Mouse (Mus musculus): ENCODE measurements around the gene Retreg2. TPM values are rescaled to one million over a fixed set of nuclear protein-coding genes. Genes with fewer than 3 reads are reported as not detected.

Gene Retreg2
- total RNA-seq, 1 experiment = 27.1 TPM

DNA sequence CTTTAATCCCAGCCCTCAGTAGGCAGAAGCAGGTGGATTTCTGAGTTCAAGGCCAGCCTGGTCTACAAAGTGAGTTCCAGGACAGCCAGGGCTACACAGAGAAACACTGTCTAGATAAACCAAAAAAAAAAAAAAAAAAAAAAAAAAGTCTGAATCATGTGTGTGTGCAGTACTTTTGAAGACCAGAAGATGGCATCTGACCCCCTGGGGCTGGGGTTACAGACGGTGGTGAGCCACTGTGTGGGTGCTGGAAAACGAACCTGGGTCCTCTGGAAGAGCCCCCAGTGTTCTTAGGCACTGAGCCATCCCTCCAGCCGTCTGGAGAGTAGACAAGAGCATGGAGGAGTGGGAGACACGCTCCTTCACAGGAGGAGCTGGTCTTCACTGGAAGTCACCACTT lies 39.6 kb downstream of the Retreg2 start:
- peak; percentile 95 for TF ChIP-seq ZNF384 (IDR thresholded peaks at IDR 0.05; ENCODE audit: low read depth, low read length)
- no peak for TF ChIP-seq ZC3H11A (IDR thresholded peaks at IDR 0.05; ENCODE audit: borderline replicate concordance, low read depth, low read length)
- in situ Hi-C loops (cut with MboI; ENCODE audit: low sequenced_read_pairs in 2 of 2, unreplicated experiment in 2 of 2) = no loop called here

DNA sequence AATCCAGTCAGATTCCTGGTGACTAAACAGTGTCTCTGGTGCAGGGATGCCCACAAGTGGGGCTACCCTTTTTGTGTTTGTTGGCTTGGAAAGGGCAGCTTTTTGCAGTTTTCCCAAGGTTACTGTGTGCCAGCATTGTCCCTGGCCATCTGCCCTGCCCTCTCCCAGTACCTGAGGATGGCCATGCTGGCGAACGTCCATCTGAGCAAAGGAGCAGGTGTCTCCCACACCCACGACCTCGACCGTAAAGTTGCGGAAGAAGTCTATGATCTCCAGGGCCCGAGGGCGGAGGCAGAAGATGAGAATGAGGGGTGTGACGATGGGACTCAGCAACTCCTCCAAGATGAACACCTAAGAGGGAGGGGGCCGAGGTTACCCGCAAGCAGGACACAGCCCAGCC lies 42.9 kb downstream of the Retreg2 start:
- in situ Hi-C loops (cut with MboI; ENCODE audit: low sequenced_read_pairs in 2 of 2, unreplicated experiment in 2 of 2) = no loop called here
- Histone ChIP-seq H3K27ac (ENCODE audit: insufficient read depth, low read depth, low read length, poor library complexity, severe bottlenecking) (no peak overlapping the region), H3K4me1 (ENCODE audit: control insufficient read depth in 2 of 2, insufficient read depth in 2 of 2, low read length in 2 of 2, poor library complexity in 1 of 2) (peaks cover 2 to 4% of the 10 kb centered on the region in 2 experiments; a peak in 2 of 4 replicates), H3K36me3 (ENCODE audit: control insufficient read depth, insufficient read depth, low read length, poor library complexity, severe bottlenecking) (peaks cover 3% of the 10 kb centered on the region; the same call in 1 of the 2 replicates), H3K9ac (ENCODE audit: insufficient read depth, low read depth, low read length, poor library complexity, severe bottlenecking) (no peak overlapping the region), H3K4me3 (ENCODE audit: insufficient read depth in 1 of 2, low read depth in 1 of 2, low read length in 2 of 2, poor library complexity in 1 of 2, severe bottlenecking in 1 of 2) (peak overlapping the region in 1 of 2 experiments; percentile 6; a peak in 2 of 4 replicates), H3K9me3 (ENCODE audit: control insufficient read depth, insufficient read depth, low read depth, low read length) (no peaks in the 10 kb centered on the region)
- DNase-seq (ENCODE audit: low read depth, low spot score) = no peak
- TF ChIP-seq ZNF384 (IDR thresholded peaks at IDR 0.05; ENCODE audit: low read depth, low read length) (no peak), ZC3H11A (IDR thresholded peaks at IDR 0.05; ENCODE audit: borderline replicate concordance, low read depth, low read length) (no peak), MAFK (IDR thresholded peaks at IDR 0.05; ENCODE audit: insufficient read depth, low read depth, low read length) (no peak), HCFC1 (IDR thresholded peaks at IDR 0.05; ENCODE audit: borderline replicate concordance, insufficient read depth, low read length) (no peak), CHD2 (IDR thresholded peaks at IDR 0.05; ENCODE audit: low read depth, low read length) (no peak)

More for the DNA sequence above, 39.6 kb downstream of the Retreg2 start:
- H3K4me3 ChIP-seq (ENCODE audit: insufficient read depth in 1 of 2, low read depth in 1 of 2, low read length in 2 of 2, poor library complexity in 1 of 2, severe bottlenecking in 1 of 2) = no peak overlapping the region
- no peak overlapping the region for H3K9ac ChIP-seq (ENCODE audit: insufficient read depth, low read depth, low read length, poor library complexity, severe bottlenecking)
- no peak overlapping the region for H3K27ac ChIP-seq (ENCODE audit: insufficient read depth, low read depth, low read length, poor library complexity, severe bottlenecking)
- H3K36me3 ChIP-seq (ENCODE audit: control insufficient read depth, insufficient read depth, low read length, poor library complexity, severe bottlenecking) = peaks cover 3% of the 10 kb centered on the region; the same call in 1 of the 2 replicates
- DNase-seq (ENCODE audit: low read depth, low spot score) = no peak
- no peaks in the 10 kb centered on the region for H3K9me3 ChIP-seq (ENCODE audit: control insufficient read depth, insufficient read depth, low read depth, low read length)
- H3K4me1 ChIP-seq (ENCODE audit: control insufficient read depth in 2 of 2, insufficient read depth in 2 of 2, low read length in 2 of 2, poor library complexity in 1 of 2) = peaks cover 4 to 5% of the 10 kb centered on the region in 2 experiments; a peak in 2 of 4 replicates

DNA sequence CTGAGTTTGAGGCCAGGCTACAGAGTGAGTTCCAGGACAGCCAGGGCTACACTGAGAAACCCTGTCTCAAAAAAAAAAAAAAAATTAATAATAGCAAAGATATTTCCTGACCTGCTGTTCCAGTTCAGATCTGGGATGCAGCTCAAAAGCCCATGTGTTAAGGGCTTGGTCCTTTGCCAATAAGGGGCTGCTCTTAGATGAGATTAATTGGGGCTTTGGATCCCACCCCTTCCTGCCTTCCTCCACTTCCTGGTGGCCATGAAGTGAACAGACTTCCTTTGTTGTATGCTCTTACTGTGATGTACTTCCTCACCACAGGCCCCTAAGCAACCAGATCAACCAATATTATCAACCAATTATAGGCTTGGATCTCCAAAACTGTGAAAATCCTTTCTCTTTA lies 44.5 kb downstream of the Retreg2 start:
- no peak overlapping the region for H3K27ac ChIP-seq (ENCODE audit: insufficient read depth, low read depth, low read length, poor library complexity, severe bottlenecking)
- no peak overlapping the region for H3K4me3 ChIP-seq (ENCODE audit: insufficient read depth in 1 of 2, low read depth in 1 of 2, low read length in 2 of 2, poor library complexity in 1 of 2, severe bottlenecking in 1 of 2)
- no peak overlapping the region for H3K9ac ChIP-seq (ENCODE audit: insufficient read depth, low read depth, low read length, poor library complexity, severe bottlenecking)
- H3K4me1 ChIP-seq (ENCODE audit: control insufficient read depth in 2 of 2, insufficient read depth in 2 of 2, low read length in 2 of 2, poor library complexity in 1 of 2) = 0 out of 4 replicates have a peak, but pooled peaks cover 0 to 2% of the 10 kb centered on the region in 2 experiments
- DNase-seq (ENCODE audit: low read depth, low spot score) = no peak
- TF ChIP-seq MAFK (IDR thresholded peaks at IDR 0.05; ENCODE audit: insufficient read depth, low read depth, low read length) (no peak), HCFC1 (IDR thresholded peaks at IDR 0.05; ENCODE audit: borderline replicate concordance, insufficient read depth, low read length) (no peak), CHD2 (IDR thresholded peaks at IDR 0.05; ENCODE audit: low read depth, low read length) (no peak), ZNF384 (IDR thresholded peaks at IDR 0.05; ENCODE audit: low read depth, low read length) (no peak), ZC3H11A (IDR thresholded peaks at IDR 0.05; ENCODE audit: borderline replicate concordance, low read depth, low read length) (no peak)
- no peaks in the 10 kb centered on the region for H3K9me3 ChIP-seq (ENCODE audit: control insufficient read depth, insufficient read depth, low read depth, low read length)
- peaks cover 3% of the 10 kb centered on the region; the same call in 1 of the 2 replicates for H3K36me3 ChIP-seq (ENCODE audit: control insufficient read depth, insufficient read depth, low read length, poor library complexity, severe bottlenecking)
- in situ Hi-C loops (cut with MboI; ENCODE audit: low sequenced_read_pairs in 2 of 2, unreplicated experiment in 2 of 2) = no loop called here

GRCm38 (mm10) chr1:75187914-75188483 lies 45.4 kb downstream of the Retreg2 start:
- Histone ChIP-seq H3K4me3 (ENCODE audit: insufficient read depth in 1 of 2, low read depth in 1 of 2, low read length in 2 of 2, poor library complexity in 1 of 2, severe bottlenecking in 1 of 2) (no peak overlapping the region), H3K4me1 (ENCODE audit: control insufficient read depth in 2 of 2, insufficient read depth in 2 of 2, low read length in 2 of 2, poor library complexity in 1 of 2) (peaks cover 2 to 3% of the 10 kb centered on the region in 2 experiments; a peak in 1 of 4 replicates), H3K9ac (ENCODE audit: insufficient read depth, low read depth, low read length, poor library complexity, severe bottlenecking) (no peak overlapping the region), H3K27ac (ENCODE audit: insufficient read depth, low read depth, low read length, poor library complexity, severe bottlenecking) (no peak overlapping the region), H3K36me3 (ENCODE audit: control insufficient read depth, insufficient read depth, low read length, poor library complexity, severe bottlenecking) (peaks cover 3% of the 10 kb centered on the region; the same call in 1 of the 2 replicates), H3K9me3 (ENCODE audit: control insufficient read depth, insufficient read depth, low read depth, low read length) (no peaks in the 10 kb centered on the region)
- DNase-seq (ENCODE audit: low read depth, low spot score) = no peak
- TF ChIP-seq CHD2 (IDR thresholded peaks at IDR 0.05; ENCODE audit: low read depth, low read length) = no peak
- no peak for TF ChIP-seq ZNF384 (IDR thresholded peaks at IDR 0.05; ENCODE audit: low read depth, low read length)
- in situ Hi-C loops (cut with MboI; ENCODE audit: low sequenced_read_pairs in 2 of 2, unreplicated experiment in 2 of 2) = no loop called here

GRCm38 (mm10) chr1:75190577-75190976 lies 48.0 kb downstream of the Retreg2 start:
- in situ Hi-C loops (cut with MboI; ENCODE audit: low sequenced_read_pairs in 2 of 2, unreplicated experiment in 2 of 2) = no loop called here
- Histone ChIP-seq H3K9ac (ENCODE audit: insufficient read depth, low read depth, low read length, poor library complexity, severe bottlenecking) (no peak overlapping the region), H3K36me3 (ENCODE audit: control insufficient read depth, insufficient read depth, low read length, poor library complexity, severe bottlenecking) (peaks cover 2% of the 10 kb centered on the region), H3K27ac (ENCODE audit: insufficient read depth, low read depth, low read length, poor library complexity, severe bottlenecking) (no peak overlapping the region), H3K9me3 (ENCODE audit: control insufficient read depth, insufficient read depth, low read depth, low read length) (no peaks in the 10 kb centered on the region), H3K4me3 (ENCODE audit: insufficient read depth in 1 of 2, low read depth in 1 of 2, low read length in 2 of 2, poor library complexity in 1 of 2, severe bottlenecking in 1 of 2) (no peak overlapping the region), H3K4me1 (ENCODE audit: control insufficient read depth in 2 of 2, insufficient read depth in 2 of 2, low read length in 2 of 2, poor library complexity in 1 of 2) (peaks cover 2 to 6% of the 10 kb centered on the region in 2 experiments; a peak in 1 of 4 replicates)
- TF ChIP-seq MAFK (IDR thresholded peaks at IDR 0.05; ENCODE audit: insufficient read depth, low read depth, low read length) (no peak), CHD2 (IDR thresholded peaks at IDR 0.05; ENCODE audit: low read depth, low read length) (no peak), ZC3H11A (IDR thresholded peaks at IDR 0.05; ENCODE audit: borderline replicate concordance, low read depth, low read length) (no peak), ZNF384 (IDR thresholded peaks at IDR 0.05; ENCODE audit: low read depth, low read length) (no peak), HCFC1 (IDR thresholded peaks at IDR 0.05; ENCODE audit: borderline replicate concordance, insufficient read depth, low read length) (no peak)
- DNase-seq (ENCODE audit: low read depth, low spot score) = no peak
